Mouse (Mus musculus): ENCODE data around the gene Cit.

Cit gene

GRCm38 (mm10) chr5:115851029-115851365 is 5.9 kb downstream of the Cit start:
- DNase-seq (ENCODE audit: low spot score in 2 of 2), result no peak

- DNase-seq (ENCODE audit: low spot score in 2 of 2), result no peak
Observed at GRCm38 (mm10) chr5:115852431-115852830, 7.4 kb downstream of the Cit start.

DNA sequence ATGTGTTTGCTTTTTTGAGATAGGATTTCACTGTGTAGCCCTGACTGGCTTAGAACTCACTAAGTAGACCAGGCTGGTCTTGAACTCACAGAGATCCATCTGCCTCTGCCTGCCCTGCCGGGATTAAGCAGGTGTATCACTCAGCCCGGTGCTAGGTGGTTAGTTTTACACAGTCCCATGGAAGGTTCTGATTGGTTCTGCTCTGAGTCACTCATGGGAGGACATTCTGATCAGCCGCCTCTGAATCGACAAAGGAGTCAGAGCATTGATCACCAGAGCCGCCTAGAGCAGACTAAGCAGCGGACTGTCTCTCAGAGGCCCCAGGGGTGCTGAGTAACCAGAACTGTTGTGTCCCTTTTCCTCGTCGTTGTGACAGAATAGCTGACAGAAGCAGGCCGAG is 8.6 kb downstream of the Cit start:
- DNase-seq (ENCODE audit: low spot score in 2 of 2), result no peak

GRCm38 (mm10) chr5:115854370-115854769 is 9.3 kb downstream of the Cit start:
- DNase-seq (ENCODE audit: low spot score in 2 of 2), result no peak

GRCm38 (mm10) chr5:115858652-115859051 is 13.6 kb downstream of the Cit start:
- no peak for DNase-seq (ENCODE audit: low spot score in 2 of 2)

- no peak for DNase-seq (ENCODE audit: low spot score in 2 of 2)
Observed at GRCm38 (mm10) chr5:115859461-115859860, 14.4 kb downstream of the Cit start.

- no peak for DNase-seq (ENCODE audit: low spot score in 2 of 2)
Observed at GRCm38 (mm10) chr5:115861991-115862390, 16.9 kb downstream of the Cit start.

- DNase-seq (ENCODE audit: low spot score in 2 of 2), result no peak
Observed at GRCm38 (mm10) chr5:115862439-115862838, 17.4 kb downstream of the Cit start.

GRCm38 (mm10) chr5:115866296-115866695 is 21.2 kb downstream of the Cit start:
- DNase-seq (ENCODE audit: low spot score in 2 of 2), result no peak

GRCm38 (mm10) chr5:115868540-115868939 is 23.5 kb downstream of the Cit start:
- DNase-seq (ENCODE audit: low spot score in 2 of 2), result no peak

GRCm38 (mm10) chr5:115869198-115869597 is 24.1 kb downstream of the Cit start:
- DNase-seq (ENCODE audit: low spot score in 2 of 2), result no peak

GRCm38 (mm10) chr5:115871153-115871552 is 26.1 kb downstream of the Cit start:
- no peak for DNase-seq (ENCODE audit: low spot score in 2 of 2)

DNA sequence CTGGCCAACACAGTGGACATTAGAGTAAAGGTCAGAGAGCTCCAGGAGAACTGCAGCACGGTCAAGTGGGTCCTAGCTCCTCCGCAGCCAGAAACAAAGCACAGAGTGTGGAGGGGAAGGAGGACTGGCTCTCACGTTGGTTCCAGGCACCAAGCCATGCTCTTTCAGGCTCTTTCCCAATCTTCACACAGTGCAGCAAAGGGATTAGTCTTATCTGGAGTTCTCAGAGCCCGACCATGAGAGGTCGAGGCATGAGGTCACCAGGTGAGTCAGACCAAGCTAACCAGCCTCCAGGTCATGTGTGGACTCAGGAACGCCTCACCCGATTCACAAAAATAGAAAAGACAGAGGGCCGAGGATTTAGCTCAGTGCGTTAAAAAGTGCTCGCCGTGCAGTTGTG is 27.0 kb downstream of the Cit start:
- no peak for DNase-seq (ENCODE audit: low spot score in 2 of 2)

DNA sequence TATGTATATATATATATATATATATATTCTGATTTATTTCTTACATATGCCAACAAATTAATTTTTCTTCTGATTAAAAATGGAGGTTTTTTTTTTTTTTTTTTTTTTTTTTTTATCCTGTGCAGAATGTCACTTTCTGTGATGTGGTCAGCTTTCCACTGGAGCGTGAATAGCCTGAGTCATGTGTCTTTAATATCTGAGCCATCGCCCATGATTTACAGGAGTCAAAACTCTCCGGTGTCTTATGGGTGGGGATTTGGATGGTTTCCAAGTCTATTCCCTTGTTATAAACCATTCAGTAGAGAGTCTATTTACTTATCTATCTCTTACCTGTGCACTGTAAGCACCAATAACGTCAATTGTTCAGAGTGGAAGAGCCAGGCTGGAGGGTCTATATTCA is 27.9 kb downstream of the Cit start:
- DNase-seq (ENCODE audit: low spot score in 2 of 2), result no peak

GRCm38 (mm10) chr5:115877425-115877824 is 32.3 kb downstream of the Cit start:
- no peak for DNase-seq (ENCODE audit: low spot score in 2 of 2)

- DNase-seq (ENCODE audit: low spot score in 2 of 2), result no peak
Observed at GRCm38 (mm10) chr5:115882165-115882564, 37.1 kb downstream of the Cit start.

- no peak for DNase-seq (ENCODE audit: low spot score in 2 of 2)
Observed at GRCm38 (mm10) chr5:115884429-115884828, 39.4 kb downstream of the Cit start.

DNA sequence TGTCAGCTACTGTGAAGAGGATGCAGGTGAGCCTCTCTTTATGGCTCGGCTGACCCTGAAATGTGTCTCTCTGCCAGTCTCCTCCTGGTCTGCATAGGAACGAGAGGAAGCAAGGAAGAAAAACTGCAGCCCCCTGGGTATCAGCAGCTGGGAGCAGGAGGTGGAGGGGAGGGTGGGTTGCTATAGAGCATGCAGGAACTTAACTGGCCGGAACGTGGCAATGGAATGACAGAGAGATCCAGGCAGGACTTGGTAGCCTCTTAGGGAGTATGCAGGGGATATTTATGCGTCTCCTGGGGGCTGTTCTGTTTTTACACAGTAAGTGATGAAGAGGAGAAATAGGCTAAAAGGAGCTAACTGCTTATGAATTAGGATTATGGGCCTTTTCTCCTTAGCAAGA is 48.7 kb downstream of the Cit start:
- no peak for DNase-seq (ENCODE audit: low spot score in 2 of 2)

GRCm38 (mm10) chr5:115897036-115897435 is 52.0 kb downstream of the Cit start:
- DNase-seq (ENCODE audit: low spot score in 2 of 2), result no peak

- DNase-seq (ENCODE audit: low spot score in 2 of 2), result no peak
Observed at GRCm38 (mm10) chr5:115907037-115908009, 62.2 kb downstream of the Cit start.

GRCm38 (mm10) chr5:115908251-115908650 is 63.2 kb downstream of the Cit start:
- no peak for DNase-seq (ENCODE audit: low spot score in 2 of 2)

DNA sequence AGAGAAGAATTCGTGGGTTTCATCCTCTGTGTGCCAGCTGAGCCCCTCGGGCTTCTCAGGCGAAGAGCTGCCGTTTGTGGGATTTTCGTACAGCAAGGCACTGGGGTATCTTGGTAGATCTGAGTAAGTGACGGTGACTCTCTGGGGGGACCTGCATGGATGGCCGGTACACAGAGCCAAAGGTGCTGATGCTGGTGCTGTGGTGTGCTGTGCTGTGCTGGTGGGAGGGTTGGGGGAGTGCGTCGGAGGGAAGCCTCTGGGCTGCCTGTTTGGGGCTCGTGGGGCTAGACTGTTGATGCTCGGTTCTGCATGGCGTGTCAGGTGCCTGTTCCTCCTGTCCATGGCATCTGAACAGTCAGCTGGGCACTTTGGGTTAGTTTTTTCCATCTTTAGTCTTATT is 63.6 kb downstream of the Cit start:
- DNase-seq (ENCODE audit: low spot score in 2 of 2), result no peak

GRCm38 (mm10) chr5:115909106-115909505 is 64.0 kb downstream of the Cit start:
- DNase-seq (ENCODE audit: low spot score in 2 of 2), result no peak

DNA sequence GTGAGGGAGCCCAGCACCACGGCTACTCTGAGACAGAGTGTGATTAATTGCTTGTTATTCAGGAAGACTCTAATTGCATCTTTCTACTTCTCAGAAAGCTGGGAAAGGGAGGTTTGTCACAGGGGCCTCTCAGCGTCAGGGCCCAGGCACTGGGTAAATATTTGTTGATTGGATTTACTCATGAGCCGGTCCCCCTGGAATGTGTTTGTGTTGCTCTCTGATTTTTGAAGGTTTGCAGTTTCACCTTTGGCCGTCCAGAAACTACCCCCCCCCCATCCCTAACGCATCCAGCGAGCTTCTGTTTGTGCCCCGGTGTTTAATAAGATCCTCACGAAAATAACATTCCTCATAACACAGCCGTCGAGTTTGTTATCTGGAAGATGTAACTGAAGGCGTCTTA is 65.4 kb downstream of the Cit start:
- no peak for DNase-seq (ENCODE audit: low spot score in 2 of 2)

Data from spleen, postnatal 4 days (tissue).